Mouse (Mus musculus) intestine, embryonic 15.5 days (tissue): ENCODE data around the gene Nubp2. TPM values are rescaled to one million over a fixed set of nuclear protein-coding genes. Genes with fewer than 3 reads are reported as not detected.

Experiments used
- ATAC-seq: fragments of 200-750 bp; cut with Nextera tagmentation; 2 replicates; pipeline ENCODE4 v1.8.0; 2017; ENCODE audit warnings: moderate TSS enrichment, moderate library complexity
- H3K27ac ChIP-seq: fragments of 300-500 bp; sonication (generic); 2 replicates; pipeline ENCODE4 v1.5.1; 2015; ENCODE audit warnings: mild to moderate bottlenecking, inconsistent platforms
- H3K27me3 ChIP-seq: fragments of 300-500 bp; sonication (generic); replicated peaks from 2 replicates; pipeline ENCODE4 v1.6.1; 2015; ENCODE audit warnings: inconsistent platforms
- H3K36me3 ChIP-seq: fragments of 300-500 bp; sonication (generic); 2 replicates; pipeline ENCODE4 v1.6.1; 2015; ENCODE audit warnings: inconsistent platforms
- H3K4me1 ChIP-seq: fragments of 300-500 bp; sonication (generic); replicated peaks from 2 replicates; pipeline ENCODE4 v1.6.1; 2015; ENCODE audit warnings: inconsistent platforms
- H3K4me2 ChIP-seq: fragments of 300-500 bp; sonication (generic); replicated peaks from 2 replicates; pipeline ENCODE4 v1.6.1; 2015; ENCODE audit warnings: mild to moderate bottlenecking, inconsistent platforms
- H3K4me3 ChIP-seq: fragments of 300-500 bp; sonication (generic); replicated peaks from 2 replicates; pipeline ENCODE4 v1.5.1; 2015; ENCODE audit warnings: inconsistent platforms
- H3K9ac ChIP-seq: fragments of 300-500 bp; sonication (generic); 2 replicates; pipeline ENCODE4 v1.6.1; 2015; ENCODE audit warnings: inconsistent platforms
- H3K9me3 ChIP-seq: fragments of 300-500 bp; sonication (generic); 2 replicates; pipeline ENCODE4 v1.6.1; 2016; ENCODE audit warnings: inconsistent platforms
- WGBS: fragments of 180-500 bp; shearing (Covaris S2); methylation state at CpG from one replicate; pipeline ENCODE4 v1.1.7; 2015; 5-methylcytosine and 5-hydroxymethylcytosine counted together
- polyA plus RNA-seq: library from polyadenylated mRNA; unstranded; fragments of >200 nt; fragmentation: Nextera tagmentation; extraction: Ambion mirVana; gene quantifications from 2 replicates; pipeline ENCODE4 v1.2.1, GENCODE M21; 2015

Gene Nubp2
- polyA plus RNA-seq, 1 experiment from 2014 or later, result 51.5 TPM

GRCm38 (mm10) chr17:24891321-24891720, 5.2 kb upstream of the Nubp2 start:
- Histone ChIP-seq H3K27me3 (no peaks in the 10 kb centered on the region), H3K4me2 (no peak overlapping the region), H3K4me1 (peaks cover 28% of the 10 kb centered on the region), H3K27ac (no peak overlapping the region), H3K36me3 (peaks cover 29% of the 10 kb centered on the region), H3K9me3 (no peaks in the 10 kb centered on the region), H3K9ac (no peak overlapping the region), H3K4me3 (no peak overlapping the region)
- WGBS, result 86% methylated on average over 13 of the region's 13 CpGs
- no peak for ATAC-seq

GRCm38 (mm10) chr17:24890151-24891092, 4.3 kb upstream of the Nubp2 start:
- Histone ChIP-seq H3K27me3 (no peaks in the 10 kb centered on the region), H3K36me3 (peaks cover 29% of the 10 kb centered on the region), H3K9me3 (no peaks in the 10 kb centered on the region), H3K4me3 (no peak overlapping the region), H3K27ac (no peak overlapping the region), H3K4me1 (peaks cover 24% of the 10 kb centered on the region), H3K9ac (no peak overlapping the region), H3K4me2 (no peak overlapping the region)
- 86% methylated on average over 19 of the region's 19 CpGs for WGBS
- no peak for ATAC-seq

GRCm38 (mm10) chr17:24888862-24889261, 2.7 kb upstream of the Nubp2 start:
- Histone ChIP-seq H3K9me3 (no peaks in the 10 kb centered on the region), H3K36me3 (peaks cover 29% of the 10 kb centered on the region), H3K4me2 (no peak overlapping the region), H3K9ac (no peak overlapping the region), H3K27ac (no peak overlapping the region), H3K27me3 (no peaks in the 10 kb centered on the region), H3K4me1 (peaks cover 25% of the 10 kb centered on the region), H3K4me3 (no peak overlapping the region)
- ATAC-seq, result no peak
- WGBS, result 86% methylated on average over 3 of the region's 3 CpGs

GRCm38 (mm10) chr17:24887291-24888080, 1.3 kb upstream of the Nubp2 start:
- no peak for ATAC-seq
- H3K9ac ChIP-seq, result peak overlapping the region; percentile 88
- no peak overlapping the region for H3K27ac ChIP-seq
- 57% methylated on average over 18 of the region's 18 CpGs for WGBS
- peaks cover 22% of the 10 kb centered on the region for H3K4me1 ChIP-seq
- H3K4me2 ChIP-seq, result peak overlapping the region; percentile 88
- no peaks in the 10 kb centered on the region for H3K27me3 ChIP-seq
- peak overlapping the region; percentile 97 for H3K4me3 ChIP-seq
- H3K9me3 ChIP-seq, result no peaks in the 10 kb centered on the region
- peaks cover 23% of the 10 kb centered on the region for H3K36me3 ChIP-seq

- ATAC-seq, result no peak; the same call in none of the 2 replicates
- Histone ChIP-seq H3K27ac (peak overlapping the region; percentile 59; the same call in 1 of the 2 replicates), H3K27me3 (no peaks in the 10 kb centered on the region), H3K9ac (peak overlapping the region; percentile 88), H3K4me3 (peak overlapping the region; percentile 97), H3K36me3 (peaks cover 18% of the 10 kb centered on the region), H3K4me2 (peak overlapping the region; percentile 88), H3K9me3 (no peaks in the 10 kb centered on the region), H3K4me1 (peaks cover 22% of the 10 kb centered on the region)
- WGBS, result 2% methylated on average over 18 of the region's 18 CpGs
Measured at GRCm38 (mm10) chr17:24886932-24887271, 753 bp upstream of the Nubp2 start.

GRCm38 (mm10) chr17:24885356-24886133, 604 bp downstream of the Nubp2 start:
- Histone ChIP-seq H3K9ac (peak overlapping the region; percentile 66), H3K4me1 (peaks cover 22% of the 10 kb centered on the region), H3K4me2 (peak overlapping the region; percentile 87), H3K4me3 (peak overlapping the region; percentile 81), H3K27me3 (no peaks in the 10 kb centered on the region), H3K27ac (no peak overlapping the region), H3K9me3 (no peaks in the 10 kb centered on the region), H3K36me3 (peaks cover 9% of the 10 kb centered on the region; the same call in 1 of the 2 replicates)
- no peak for ATAC-seq
- WGBS, result 25% methylated on average over 22 of the region's 22 CpGs

- Histone ChIP-seq H3K9me3 (no peaks in the 10 kb centered on the region), H3K4me2 (no peak overlapping the region), H3K9ac (no peak overlapping the region), H3K36me3 (peaks cover 5% of the 10 kb centered on the region; the same call in 1 of the 2 replicates), H3K4me1 (peaks cover 22% of the 10 kb centered on the region), H3K27me3 (no peaks in the 10 kb centered on the region), H3K4me3 (no peak overlapping the region), H3K27ac (no peak overlapping the region)
- ATAC-seq, result no peak
- whole genome bisulfite sequencing, result 86% methylated on average over 6 of the region's 6 CpGs
Measured at GRCm38 (mm10) chr17:24884391-24884790, 1.8 kb downstream of the Nubp2 start.

GRCm38 (mm10) chr17:24881738-24882440, 4.3 kb downstream of the Nubp2 start:
- 45% methylated on average over 7 of the region's 7 CpGs for WGBS
- no peak overlapping the region for H3K4me2 ChIP-seq
- peaks cover 18% of the 10 kb centered on the region for H3K4me1 ChIP-seq
- H3K4me3 ChIP-seq, result no peak overlapping the region
- no peak overlapping the region for H3K9ac ChIP-seq
- H3K27ac ChIP-seq, result no peak overlapping the region
- peaks cover 5% of the 10 kb centered on the region; the same call in 1 of the 2 replicates for H3K36me3 ChIP-seq
- H3K9me3 ChIP-seq, result no peaks in the 10 kb centered on the region
- no peak for ATAC-seq
- no peaks in the 10 kb centered on the region for H3K27me3 ChIP-seq

- WGBS, result 65% methylated on average over 8 of the region's 8 CpGs
- 0 out of 2 replicates have a peak overlapping the region, but pooled peaks have one; percentile 71 for H3K27ac ChIP-seq
- H3K9me3 ChIP-seq, result no peaks in the 10 kb centered on the region
- peak; percentile 22; the same call in 1 of the 2 replicates for ATAC-seq
- H3K9ac ChIP-seq, result 0 out of 2 replicates have a peak overlapping the region, but pooled peaks have one; percentile 23
- peaks cover 5% of the 10 kb centered on the region; the same call in 1 of the 2 replicates for H3K36me3 ChIP-seq
- no peak overlapping the region for H3K4me3 ChIP-seq
- peak overlapping the region; percentile 7; the same call in 1 of the 2 replicates for H3K4me2 ChIP-seq
- peaks cover 8% of the 10 kb centered on the region; the same call in 1 of the 2 replicates for H3K4me1 ChIP-seq
- no peaks in the 10 kb centered on the region for H3K27me3 ChIP-seq
Measured at GRCm38 (mm10) chr17:24878531-24878930, 7.6 kb downstream of the Nubp2 start.

- Histone ChIP-seq H3K27me3 (no peaks in the 10 kb centered on the region), H3K9ac (peak overlapping the region; percentile 23; the same call in 1 of the 2 replicates), H3K4me1 (peaks cover 8% of the 10 kb centered on the region; the same call in 1 of the 2 replicates), H3K4me2 (peak overlapping the region; percentile 41), H3K36me3 (peaks cover 4% of the 10 kb centered on the region; the same call in 1 of the 2 replicates), H3K4me3 (no peak overlapping the region), H3K27ac (peak overlapping the region; percentile 71), H3K9me3 (no peaks in the 10 kb centered on the region)
- WGBS, result 21% methylated on average over 5 of the region's 5 CpGs
- peak; percentile 68 for ATAC-seq
Measured at GRCm38 (mm10) chr17:24878117-24878397, 8.1 kb downstream of the Nubp2 start.
